Mouse (Mus musculus): ENCODE results near the gene Eln.

DNA sequence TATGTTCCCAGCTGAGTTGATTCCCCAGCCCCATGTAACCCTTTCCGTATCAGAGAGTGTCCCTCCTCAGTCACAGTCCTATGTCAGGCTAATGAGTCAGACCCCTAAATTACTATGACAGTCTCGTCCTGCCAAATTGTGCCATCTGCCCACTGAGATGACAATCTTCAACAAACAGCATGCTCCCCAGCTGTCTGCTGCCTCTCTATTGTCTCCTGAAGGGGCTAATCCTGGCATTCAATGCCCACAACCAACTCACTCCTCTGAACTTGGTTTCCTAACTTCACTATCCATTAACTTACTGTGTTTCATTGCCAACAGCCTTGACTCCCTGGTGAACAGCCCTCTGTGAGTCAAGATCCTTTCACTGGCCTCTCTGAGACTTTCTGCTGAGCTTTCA, 62.7 kb downstream of the Eln start:
- TF ChIP-seq GATA1 (IDR thresholded peaks at IDR 0.05; ENCODE audit: borderline replicate concordance, low read length), result no peak
- no peak for TF ChIP-seq CTCF (IDR thresholded peaks at IDR 0.05; ENCODE audit: low read depth, low read length)
- TF ChIP-seq TAL1 (conservative IDR thresholded peaks at IDR 0.05; ENCODE audit: low read depth, low read length), result no peak
